Mouse (Mus musculus) colon, adult 2 months (tissue): ENCODE measurements around the gene Lrtm2. TPM values are rescaled to one million over a fixed set of nuclear protein-coding genes. Genes with fewer than 3 reads are reported as not detected.

ENCODE experiments used
- polyA plus RNA-seq: library from polyadenylated mRNA; depleted of rRNA; stranded (reverse); fragments of >200 nt; gene quantifications from 2 replicates; pipeline ENCODE4 v1.2.3, GENCODE M21; 2012; rRNA removed

Gene Lrtm2
- 0.09 and 0.17 TPM in 2 replicates for polyA plus RNA-seq

GRCm38 (mm10) chr6:119330506-119330905, at the start of gene Lrtm2:
TSS of gene Lrtm2 (minus strand) at chr6:119330766.

Other genes with a start within 250 kb of the Lrtm2 start
- gene Dcp1b, start 155.5 kb downstream of the Lrtm2 start, polyA plus RNA-seq = 27.1 and 29.9 TPM in 2 replicates
- gene Cacna1c, start 134.3 kb downstream of the Lrtm2 start, polyA plus RNA-seq = 5.2 and 5.6 TPM in 2 replicates
- gene Cacna2d4, start 94.2 kb downstream of the Lrtm2 start, polyA plus RNA-seq = 0.16 and 0.21 TPM in 2 replicates
- 62.2 and 62.5 TPM in 2 replicates for gene Adipor2, start 86.9 kb upstream of the Lrtm2 start, polyA plus RNA-seq
- gene Fbxl14, start 148.9 kb upstream of the Lrtm2 start, polyA plus RNA-seq = 86.2 and 106 TPM in 2 replicates
- 6.9 and 7.0 TPM in 2 replicates for gene Wnt5b, start 213.6 kb upstream of the Lrtm2 start, polyA plus RNA-seq